Mouse (Mus musculus): ENCODE data around the gene Krtap10-4.
"Not testable (repeated sequence)": the region's sequence is repeated elsewhere in the genome, so short reads cannot be mapped to it uniquely, and the experiment has no call there.

Krtap10-4 gene

DNA sequence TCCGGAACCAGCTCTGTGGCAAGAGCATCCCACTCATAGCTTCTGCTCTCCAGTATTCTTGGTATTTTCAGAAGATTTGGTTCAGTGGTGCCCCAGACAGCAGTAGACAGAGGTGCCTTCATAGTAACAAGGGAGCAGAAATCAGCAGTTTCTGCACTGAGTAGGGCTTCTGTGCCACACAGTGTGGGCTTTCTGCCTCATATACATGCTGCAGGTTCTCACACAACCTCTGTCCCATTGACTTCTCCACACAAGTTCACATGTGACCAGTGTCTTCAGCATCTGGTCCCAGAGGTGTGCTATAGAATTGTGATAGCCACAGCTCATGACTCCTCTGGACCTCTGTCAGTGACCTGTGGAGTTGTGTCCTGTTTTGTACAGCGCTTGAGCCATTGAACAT, 38.3 kb downstream of the Krtap10-4 start:
- no peak for DNase-seq (ENCODE audit: low spot score)

- not testable (repeated sequence) for DNase-seq (ENCODE audit: low spot score)
Measured at GRCm38 (mm10) chr10:77787876-77788275, 39.0 kb downstream of the Krtap10-4 start, which contains the start of gene Gm7137. Gene Gm7137, minus strand, starts transcription at chr10:77788200.

- not testable (repeated sequence) for DNase-seq (ENCODE audit: low spot score)
Measured at GRCm38 (mm10) chr10:77783396-77783795, 43.5 kb downstream of the Krtap10-4 start.

- DNase-seq (ENCODE audit: low spot score) = not testable (repeated sequence)
Measured at GRCm38 (mm10) chr10:77782442-77782841, 44.5 kb downstream of the Krtap10-4 start, which contains the start of gene Gm3250. Gene Gm3250, minus strand, starts transcription at chr10:77782542.

- DNase-seq (ENCODE audit: low spot score) = not testable (repeated sequence)
Measured at GRCm38 (mm10) chr10:77776844-77777243, 50.1 kb downstream of the Krtap10-4 start, which contains the start of gene Gm7138. Gene Gm7138, minus strand, starts transcription at chr10:77776944.
